Mouse (Mus musculus) adrenal gland, adult (tissue): Measurements from ENCODE around the gene Plcb2.
A peak's percentile ranks its signal among the peaks of the same experiment; 100 is the strongest.

Experiments used
- DNase-seq, 2 experiments: peaks; one replicate each; pipeline ENCODE4 v3.0.0; 2022 to 2023; ENCODE audit warnings: low spot score in 1 of 2; ENCODE audit not compliant: inconsistent age in 2 of 2

Plcb2 gene

GRCm38 (mm10) chr2:118723693-118724486, 4.3 kb downstream of the Plcb2 start:
- DNase-seq, result peak in 1 of 2 experiments; percentile 3

- DNase-seq, result peak in 1 of 2 experiments; percentile 8
These were observed 11.6 kb downstream of the Plcb2 start for GRCm38 (mm10) chr2:118716677-118717076.

GRCm38 (mm10) chr2:118714230-118714629, 14.0 kb downstream of the Plcb2 start:
- no peak for DNase-seq

- no peak for DNase-seq
These were observed 14.6 kb downstream of the Plcb2 start for GRCm38 (mm10) chr2:118713631-118714030.

GRCm38 (mm10) chr2:118711038-118711494, 17.2 kb downstream of the Plcb2 start:
- peak; percentile 61 to 82 for DNase-seq

- DNase-seq, result peak in 1 of 2 experiments; percentile 58
These were observed 18.5 kb downstream of the Plcb2 start for GRCm38 (mm10) chr2:118709655-118710221.

GRCm38 (mm10) chr2:118708472-118708871, 19.8 kb downstream of the Plcb2 start:
- peak in 1 of 2 experiments; percentile 53 for DNase-seq

GRCm38 (mm10) chr2:118706436-118706835, 21.8 kb downstream of the Plcb2 start:
- DNase-seq, result no peak

GRCm38 (mm10) chr2:118703913-118704730, 24.1 kb downstream of the Plcb2 start, which contains the start of gene Ankrd63:
Gene Ankrd63, minus strand, starts transcription at chr2:118703963.
- peak in 1 of 2 experiments; percentile 70 for DNase-seq

GRCm38 (mm10) chr2:118702883-118703761, 25.1 kb downstream of the Plcb2 start:
- peak; percentile 55 to 87 for DNase-seq

GRCm38 (mm10) chr2:118701971-118702882, 26.0 kb downstream of the Plcb2 start:
- DNase-seq, result peak in 1 of 2 experiments; percentile 86

GRCm38 (mm10) chr2:118701161-118701560, 27.1 kb downstream of the Plcb2 start:
- DNase-seq, result no peak

GRCm38 (mm10) chr2:118700179-118701062, 27.8 kb downstream of the Plcb2 start:
- DNase-seq, result peak; percentile 84 to 96

GRCm38 (mm10) chr2:118697955-118698354, 30.3 kb downstream of the Plcb2 start:
- DNase-seq, result peak; percentile 71 to 92

GRCm38 (mm10) chr2:118697311-118697877, 30.8 kb downstream of the Plcb2 start:
- DNase-seq, result peak in 1 of 2 experiments; percentile 76

- peak in 1 of 2 experiments; percentile 78 for DNase-seq
These were observed 31.6 kb downstream of the Plcb2 start for GRCm38 (mm10) chr2:118696451-118697308.

- DNase-seq, result peak; percentile 62 to 89
These were observed 32.5 kb downstream of the Plcb2 start for GRCm38 (mm10) chr2:118695677-118696232.
